Mouse (Mus musculus): Measurements from ENCODE around the gene Kcnj15. TPM values are rescaled to one million over a fixed set of nuclear protein-coding genes. Genes with fewer than 3 reads are reported as not detected.
A peak's percentile ranks its signal among the peaks of the same experiment; 100 is the strongest.

The Kcnj15 gene
- polyA plus RNA-seq, 1 experiment from 2014 or later, result 0.27 TPM

DNA sequence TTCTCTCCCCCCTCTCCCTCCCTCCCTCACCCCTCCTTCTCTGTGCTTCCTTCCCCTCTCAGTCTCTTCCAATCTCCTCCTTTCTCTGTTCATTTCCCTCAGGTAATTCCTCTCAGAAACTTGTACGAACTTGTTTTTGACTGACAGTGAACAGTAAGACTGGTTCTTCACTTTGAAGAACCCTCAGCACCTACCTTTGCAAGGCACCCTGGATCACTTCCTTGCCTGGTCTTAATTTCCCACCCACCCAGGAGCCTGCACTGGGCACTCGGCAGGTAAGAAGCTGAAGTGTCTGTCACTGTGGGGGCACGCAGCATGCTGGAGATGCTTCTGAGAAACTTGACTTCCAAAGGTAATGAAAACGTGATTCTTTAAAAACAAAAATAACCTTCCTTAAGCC is 742 bp downstream of the Kcnj15 start:
- Histone ChIP-seq H3K27ac (replicated peaks; ENCODE audit: low read depth, low read length) (no peak overlapping the region), H3K36me3 (replicated peaks; ENCODE audit: control insufficient read depth, insufficient read depth, low read depth, low read length) (no peaks in the 10 kb centered on the region), H3K4me3 (ENCODE audit: low read depth, low read length) (no peak overlapping the region), H3K9ac (replicated peaks; ENCODE audit: low read length) (no peak overlapping the region), H3K27me3 (ENCODE audit: control insufficient read depth, insufficient read depth, low read length) (no peaks in the 10 kb centered on the region), H3K9me3 (replicated peaks; ENCODE audit: control insufficient read depth, low read length) (no peaks in the 10 kb centered on the region), H3K4me2 (ENCODE audit: low read depth, low read length) (no peak overlapping the region), H3K4me1 (ENCODE audit: control insufficient read depth, insufficient read depth, low read length) (peaks cover 2% of the 10 kb centered on the region; the same call in 1 of the 2 replicates)
- DNase-seq (ENCODE audit: low spot score), result no peak
- 40% methylated on average over 4 of the region's 4 CpGs for WGBS
- ATAC-seq (replicated peaks; ENCODE audit: insufficient number of reproducible peaks, low FRiP score, low TSS enrichment, low read depth), result no peak

DNA sequence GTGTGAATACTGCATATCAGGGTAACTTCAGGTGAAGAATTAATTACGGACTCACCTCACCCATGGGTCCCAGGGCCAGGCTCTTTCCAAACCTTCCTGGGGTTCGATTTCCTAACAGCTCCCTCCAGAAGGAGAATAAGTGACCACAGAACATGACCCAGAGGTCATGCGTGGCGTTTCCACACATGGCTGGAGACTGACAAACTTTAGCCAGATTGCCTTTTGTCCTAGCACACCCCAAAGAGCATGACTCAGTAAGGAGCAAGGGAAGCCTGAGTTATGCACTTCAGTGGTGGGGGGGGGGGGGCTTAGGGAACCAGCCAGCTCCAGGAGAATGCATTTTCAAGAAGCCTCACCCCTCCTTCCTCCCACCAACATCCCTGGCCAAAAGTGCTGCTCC is 2.1 kb downstream of the Kcnj15 start:
- no peak overlapping the region for H3K27ac ChIP-seq (replicated peaks; ENCODE audit: low read depth, low read length)
- no peak overlapping the region for H3K4me3 ChIP-seq (ENCODE audit: low read depth, low read length)
- H3K36me3 ChIP-seq (replicated peaks; ENCODE audit: control insufficient read depth, insufficient read depth, low read depth, low read length), result no peaks in the 10 kb centered on the region
- ATAC-seq (replicated peaks; ENCODE audit: insufficient number of reproducible peaks, low FRiP score, low TSS enrichment, low read depth) (no peak), DNase-seq (ENCODE audit: low spot score) (no peak)
- no peaks in the 10 kb centered on the region for H3K9me3 ChIP-seq (replicated peaks; ENCODE audit: control insufficient read depth, low read length)
- no peaks in the 10 kb centered on the region for H3K27me3 ChIP-seq (ENCODE audit: control insufficient read depth, insufficient read depth, low read length)
- WGBS, result 45% methylated on average over 4 of the region's 4 CpGs
- H3K4me2 ChIP-seq (ENCODE audit: low read depth, low read length), result no peak overlapping the region
- peaks cover 5% of the 10 kb centered on the region for H3K4me1 ChIP-seq (ENCODE audit: control insufficient read depth, insufficient read depth, low read length)
- H3K9ac ChIP-seq (replicated peaks; ENCODE audit: low read length), result no peak overlapping the region

GRCm38 (mm10) chr16:95260693-95261092 is 3.3 kb downstream of the Kcnj15 start:
- Histone ChIP-seq H3K9me3 (replicated peaks; ENCODE audit: control insufficient read depth, low read length) (no peaks in the 10 kb centered on the region), H3K4me1 (ENCODE audit: control insufficient read depth, insufficient read depth, low read length) (peaks cover 5% of the 10 kb centered on the region), H3K4me3 (ENCODE audit: low read depth, low read length) (no peak overlapping the region), H3K27ac (replicated peaks; ENCODE audit: low read depth, low read length) (no peak overlapping the region), H3K27me3 (ENCODE audit: control insufficient read depth, insufficient read depth, low read length) (no peaks in the 10 kb centered on the region), H3K9ac (replicated peaks; ENCODE audit: low read length) (no peak overlapping the region), H3K4me2 (ENCODE audit: low read depth, low read length) (no peak overlapping the region), H3K36me3 (replicated peaks; ENCODE audit: control insufficient read depth, insufficient read depth, low read depth, low read length) (no peaks in the 10 kb centered on the region)
- DNase-seq (ENCODE audit: low spot score) (no peak), ATAC-seq (replicated peaks; ENCODE audit: insufficient number of reproducible peaks, low FRiP score, low TSS enrichment, low read depth) (no peak)
- 74% methylated on average over 5 of the region's 5 CpGs for WGBS

GRCm38 (mm10) chr16:95261807-95262206 is 4.4 kb downstream of the Kcnj15 start:
- Histone ChIP-seq H3K4me1 (ENCODE audit: control insufficient read depth, insufficient read depth, low read length) (peaks cover 5% of the 10 kb centered on the region), H3K4me2 (ENCODE audit: low read depth, low read length) (no peak overlapping the region), H3K4me3 (ENCODE audit: low read depth, low read length) (no peak overlapping the region), H3K9ac (replicated peaks; ENCODE audit: low read length) (no peak overlapping the region), H3K36me3 (replicated peaks; ENCODE audit: control insufficient read depth, insufficient read depth, low read depth, low read length) (no peaks in the 10 kb centered on the region), H3K27me3 (ENCODE audit: control insufficient read depth, insufficient read depth, low read length) (no peaks in the 10 kb centered on the region), H3K9me3 (replicated peaks; ENCODE audit: control insufficient read depth, low read length) (no peaks in the 10 kb centered on the region), H3K27ac (replicated peaks; ENCODE audit: low read depth, low read length) (no peak overlapping the region)
- 34% methylated on average over 4 of the region's 4 CpGs for WGBS
- no peak for ATAC-seq (replicated peaks; ENCODE audit: insufficient number of reproducible peaks, low FRiP score, low TSS enrichment, low read depth)
- DNase-seq (ENCODE audit: low spot score), result no peak

- ATAC-seq (replicated peaks; ENCODE audit: insufficient number of reproducible peaks, low FRiP score, low TSS enrichment, low read depth) (no peak), DNase-seq (ENCODE audit: low spot score) (peak; percentile 35)
- no peak overlapping the region for H3K4me2 ChIP-seq (ENCODE audit: low read depth, low read length)
- H3K27ac ChIP-seq (replicated peaks; ENCODE audit: low read depth, low read length), result no peak overlapping the region
- 73% methylated on average over 15 of the region's 15 CpGs for WGBS
- no peaks in the 10 kb centered on the region for H3K36me3 ChIP-seq (replicated peaks; ENCODE audit: control insufficient read depth, insufficient read depth, low read depth, low read length)
- H3K9ac ChIP-seq (replicated peaks; ENCODE audit: low read length), result no peak overlapping the region
- no peaks in the 10 kb centered on the region for H3K9me3 ChIP-seq (replicated peaks; ENCODE audit: control insufficient read depth, low read length)
- peaks cover 5% of the 10 kb centered on the region for H3K4me1 ChIP-seq (ENCODE audit: control insufficient read depth, insufficient read depth, low read length)
- no peak overlapping the region for H3K4me3 ChIP-seq (ENCODE audit: low read depth, low read length)
- H3K27me3 ChIP-seq (ENCODE audit: control insufficient read depth, insufficient read depth, low read length), result no peaks in the 10 kb centered on the region
Measured at GRCm38 (mm10) chr16:95262706-95263363, 5.5 kb downstream of the Kcnj15 start.

GRCm38 (mm10) chr16:95264324-95264723 is 7.0 kb downstream of the Kcnj15 start:
- H3K4me2 ChIP-seq (ENCODE audit: low read depth, low read length), result no peak overlapping the region
- no peak overlapping the region for H3K9ac ChIP-seq (replicated peaks; ENCODE audit: low read length)
- no peaks in the 10 kb centered on the region for H3K27me3 ChIP-seq (ENCODE audit: control insufficient read depth, insufficient read depth, low read length)
- DNase-seq (ENCODE audit: low spot score), result no peak
- WGBS, result 37% methylated on average over 5 of the region's 5 CpGs
- H3K4me3 ChIP-seq (ENCODE audit: low read depth, low read length), result no peak overlapping the region
- H3K4me1 ChIP-seq (ENCODE audit: control insufficient read depth, insufficient read depth, low read length), result peaks cover 5% of the 10 kb centered on the region
- no peak for ATAC-seq (replicated peaks; ENCODE audit: insufficient number of reproducible peaks, low FRiP score, low TSS enrichment, low read depth)
- no peaks in the 10 kb centered on the region for H3K9me3 ChIP-seq (replicated peaks; ENCODE audit: control insufficient read depth, low read length)
- H3K36me3 ChIP-seq (replicated peaks; ENCODE audit: control insufficient read depth, insufficient read depth, low read depth, low read length), result no peaks in the 10 kb centered on the region
- H3K27ac ChIP-seq (replicated peaks; ENCODE audit: low read depth, low read length), result no peak overlapping the region

DNA sequence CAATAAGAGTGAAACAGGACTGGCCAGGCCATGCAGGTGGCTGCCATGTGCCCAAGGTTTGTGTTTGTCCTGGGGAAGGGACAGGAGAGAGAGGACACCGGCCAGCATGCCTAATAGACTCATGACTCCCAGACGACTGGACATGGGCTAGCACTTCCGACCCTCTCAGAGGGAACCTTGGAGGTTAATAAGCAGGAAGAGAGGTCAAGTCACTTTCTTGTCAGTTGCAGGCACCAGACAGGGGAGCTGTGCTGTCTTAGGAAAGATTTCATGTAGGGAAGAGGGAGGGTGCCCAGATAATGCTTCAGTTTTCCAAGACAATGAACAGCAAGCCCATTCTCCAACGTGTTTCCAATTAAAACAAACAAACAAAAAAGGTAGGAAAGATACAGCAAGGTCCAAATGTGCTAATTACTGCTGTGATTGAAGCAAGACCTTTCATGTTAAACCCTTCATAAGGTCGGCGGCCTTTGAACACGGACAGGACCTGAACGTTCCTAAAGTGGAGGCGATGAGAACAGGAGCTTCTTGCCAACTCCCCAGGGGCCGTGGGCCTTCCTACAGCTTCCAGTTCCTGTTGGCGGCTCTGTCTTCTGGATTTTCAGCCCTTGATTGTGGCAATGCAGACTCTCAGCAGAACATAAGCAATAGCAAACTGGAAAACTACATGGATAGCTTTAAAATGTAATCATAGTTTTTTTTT is 10.3 kb downstream of the Kcnj15 start:
- Histone ChIP-seq H3K36me3 (replicated peaks; ENCODE audit: control insufficient read depth, insufficient read depth, low read depth, low read length) (no peaks in the 10 kb centered on the region), H3K27me3 (ENCODE audit: control insufficient read depth, insufficient read depth, low read length) (no peaks in the 10 kb centered on the region), H3K9ac (replicated peaks; ENCODE audit: low read length) (no peak overlapping the region), H3K4me2 (ENCODE audit: low read depth, low read length) (no peak overlapping the region), H3K9me3 (replicated peaks; ENCODE audit: control insufficient read depth, low read length) (no peaks in the 10 kb centered on the region), H3K27ac (replicated peaks; ENCODE audit: low read depth, low read length) (no peak overlapping the region), H3K4me3 (ENCODE audit: low read depth, low read length) (no peak overlapping the region), H3K4me1 (ENCODE audit: control insufficient read depth, insufficient read depth, low read length) (peaks cover 3% of the 10 kb centered on the region; the same call in 1 of the 2 replicates)
- DNase-seq (ENCODE audit: low spot score) (no peak), ATAC-seq (replicated peaks; ENCODE audit: insufficient number of reproducible peaks, low FRiP score, low TSS enrichment, low read depth) (no peak)
- 18% methylated on average over 11 of the region's 11 CpGs for WGBS

- no peaks in the 10 kb centered on the region for H3K4me1 ChIP-seq (ENCODE audit: control insufficient read depth, insufficient read depth, low read length)
- no peak for ATAC-seq (replicated peaks; ENCODE audit: insufficient number of reproducible peaks, low FRiP score, low TSS enrichment, low read depth)
- H3K27me3 ChIP-seq (ENCODE audit: control insufficient read depth, insufficient read depth, low read length), result no peaks in the 10 kb centered on the region
- H3K9me3 ChIP-seq (replicated peaks; ENCODE audit: control insufficient read depth, low read length), result no peaks in the 10 kb centered on the region
- H3K36me3 ChIP-seq (replicated peaks; ENCODE audit: control insufficient read depth, insufficient read depth, low read depth, low read length), result no peaks in the 10 kb centered on the region
- H3K4me3 ChIP-seq (ENCODE audit: low read depth, low read length), result no peak overlapping the region
- no peak overlapping the region for H3K4me2 ChIP-seq (ENCODE audit: low read depth, low read length)
- WGBS, result 72% methylated on average over 6 of the region's 6 CpGs
- DNase-seq (ENCODE audit: low spot score), result no peak
- no peak overlapping the region for H3K27ac ChIP-seq (replicated peaks; ENCODE audit: low read depth, low read length)
- no peak overlapping the region for H3K9ac ChIP-seq (replicated peaks; ENCODE audit: low read length)
Measured at GRCm38 (mm10) chr16:95269610-95270009, 12.3 kb downstream of the Kcnj15 start.

All from embryonic facial prominence, embryonic 11.5 days (tissue).